Mouse (Mus musculus) embryonic facial prominence, embryonic 11.5 days (tissue): ENCODE measurements around the gene Eefsec. TPM values are rescaled to one million over a fixed set of nuclear protein-coding genes. Genes with fewer than 3 reads are reported as not detected.

Experiments
- ATAC-seq: fragments of 200-750 bp; cut with Nextera tagmentation; replicated peaks from 2 replicates; pipeline ENCODE4 v1.8.0; 2017; ENCODE audit warnings: low read depth; ENCODE audit not compliant: insufficient number of reproducible peaks, low FRiP score, low TSS enrichment
- DNase-seq: peaks from one replicate; pipeline ENCODE4 v3.0.0-alpha.2; 2015; ENCODE audit warnings: low spot score
- H3K27ac ChIP-seq: fragments of 300-500 bp; sonication (generic); replicated peaks from 2 replicates; pipeline ENCODE4 v1.5.1; 2014; ENCODE audit warnings: mild to moderate bottlenecking, low read depth, low read length, control low read depth
- H3K27me3 ChIP-seq: fragments of 300-500 bp; sonication (generic); 2 replicates; pipeline ENCODE4 v1.6.1; 2014; ENCODE audit warnings: mild to moderate bottlenecking, low read length, moderate library complexity, mixed read lengths; ENCODE audit not compliant: control insufficient read depth, insufficient read depth
- H3K36me3 ChIP-seq: fragments of 300-500 bp; sonication (generic); replicated peaks from 2 replicates; pipeline ENCODE4 v1.6.1; 2014; ENCODE audit warnings: low read depth, mild to moderate bottlenecking, low read length, moderate library complexity, mixed read lengths; ENCODE audit not compliant: control insufficient read depth, insufficient read depth
- H3K4me1 ChIP-seq: fragments of 300-500 bp; sonication (generic); 2 replicates; pipeline ENCODE4 v1.6.1; 2014; ENCODE audit warnings: low read length, mixed read lengths; ENCODE audit not compliant: control insufficient read depth, insufficient read depth
- H3K4me2 ChIP-seq: fragments of 300-500 bp; sonication (generic); 2 replicates; pipeline ENCODE4 v1.6.1; 2014; ENCODE audit warnings: low read depth, mild to moderate bottlenecking, control low read depth, low read length, moderate library complexity
- H3K4me3 ChIP-seq: fragments of 300-500 bp; sonication (generic); 2 replicates; pipeline ENCODE4 v1.5.1; 2014; ENCODE audit warnings: low read depth, low read length, control low read depth
- H3K9ac ChIP-seq: fragments of 300-500 bp; sonication (generic); replicated peaks from 2 replicates; pipeline ENCODE4 v1.6.1; 2014; ENCODE audit warnings: mild to moderate bottlenecking, control low read depth, low read length
- H3K9me3 ChIP-seq: fragments of 300-500 bp; sonication (generic); replicated peaks from 2 replicates; pipeline ENCODE4 v1.6.1; 2016; ENCODE audit warnings: mild to moderate bottlenecking, low read length, inconsistent platforms, mixed read lengths; ENCODE audit not compliant: control insufficient read depth
- WGBS: fragments of 180-500 bp; shearing (Covaris S2); extraction: QIAGEN DNeasy Blood & Tissue Kit; methylation state at CpG from one replicate; pipeline ENCODE4 v1.1.7; 2014; 5-methylcytosine and 5-hydroxymethylcytosine counted together
- polyA plus RNA-seq: library from polyadenylated mRNA; unstranded; fragments of >200 nt; fragmentation: Nextera tagmentation; extraction: Ambion mirVana; gene quantifications from 2 replicates; pipeline ENCODE4 v1.2.1, GENCODE M21; 2014

Eefsec gene
- polyA plus RNA-seq, 1 experiment from 2014 or later, result 42.4 TPM

DNA sequence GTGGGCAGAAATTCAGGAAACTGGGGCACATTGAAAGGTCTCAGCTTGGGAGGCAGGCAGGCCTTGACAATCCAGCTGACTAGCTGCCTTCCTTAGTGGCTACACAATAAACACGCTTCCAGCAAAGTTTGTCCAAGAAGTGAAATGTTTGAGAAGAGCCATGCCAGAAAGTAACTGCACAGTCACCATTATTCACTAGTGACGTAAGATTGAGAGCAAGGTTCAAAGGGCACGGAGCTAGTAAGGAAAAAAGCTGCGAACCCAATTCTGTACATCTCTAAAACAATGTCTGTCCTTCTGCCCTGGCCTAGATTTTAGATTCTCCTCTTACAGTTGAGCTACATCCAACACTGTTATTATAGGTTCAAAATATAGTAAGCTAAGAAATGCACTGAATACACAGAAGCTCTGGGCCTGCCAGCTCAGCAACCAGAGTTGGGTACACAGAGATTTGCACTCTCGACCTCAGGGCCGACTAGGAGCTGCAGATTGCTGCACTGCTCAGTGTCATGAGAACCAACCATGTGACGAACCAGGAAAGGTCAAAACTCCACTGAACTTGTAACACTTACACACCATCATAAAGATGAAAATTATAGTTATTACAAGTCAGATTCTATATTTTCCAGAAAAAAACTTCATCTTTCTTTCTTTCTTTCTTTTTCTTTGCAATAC is 2.1 kb downstream of the Eefsec start:
- no peak overlapping the region for H3K9ac ChIP-seq
- H3K4me1 ChIP-seq, result no peaks in the 10 kb centered on the region
- H3K27ac ChIP-seq, result no peak overlapping the region
- DNase-seq (no peak), ATAC-seq (no peak)
- no peak overlapping the region for H3K4me2 ChIP-seq
- H3K36me3 ChIP-seq, result no peaks in the 10 kb centered on the region
- no peaks in the 10 kb centered on the region for H3K27me3 ChIP-seq
- H3K9me3 ChIP-seq, result no peaks in the 10 kb centered on the region
- no peak overlapping the region for H3K4me3 ChIP-seq
- 83% methylated on average over 7 of the region's 7 CpGs for WGBS

DNA sequence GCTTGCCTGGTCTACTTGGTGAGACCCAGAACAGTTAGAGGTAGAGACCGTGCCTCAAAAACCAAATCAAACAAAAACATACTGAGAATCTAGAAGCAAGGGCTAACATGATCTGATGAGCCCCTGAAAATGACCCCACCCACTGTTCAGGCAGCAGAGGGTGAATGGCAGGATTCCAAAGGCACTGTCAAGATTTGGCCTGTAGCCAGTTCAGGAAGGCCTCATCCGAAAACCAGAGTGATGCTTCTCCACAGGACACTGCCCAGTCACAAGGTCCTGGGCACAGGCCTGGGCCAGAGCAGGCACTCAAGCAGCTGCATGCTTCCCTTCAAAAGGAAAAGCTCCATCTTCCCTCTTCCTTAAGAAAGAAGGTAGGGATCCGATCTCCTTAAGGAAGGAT is 2.9 kb downstream of the Eefsec start:
- no peaks in the 10 kb centered on the region for H3K27me3 ChIP-seq
- H3K9ac ChIP-seq, result no peak overlapping the region
- H3K27ac ChIP-seq, result no peak overlapping the region
- no peak overlapping the region for H3K4me2 ChIP-seq
- no peak for DNase-seq
- no peaks in the 10 kb centered on the region for H3K4me1 ChIP-seq
- no peaks in the 10 kb centered on the region for H3K9me3 ChIP-seq
- no peak overlapping the region for H3K4me3 ChIP-seq
- 86% methylated on average over 3 of the region's 3 CpGs for WGBS
- no peak for ATAC-seq
- H3K36me3 ChIP-seq, result no peaks in the 10 kb centered on the region

DNA sequence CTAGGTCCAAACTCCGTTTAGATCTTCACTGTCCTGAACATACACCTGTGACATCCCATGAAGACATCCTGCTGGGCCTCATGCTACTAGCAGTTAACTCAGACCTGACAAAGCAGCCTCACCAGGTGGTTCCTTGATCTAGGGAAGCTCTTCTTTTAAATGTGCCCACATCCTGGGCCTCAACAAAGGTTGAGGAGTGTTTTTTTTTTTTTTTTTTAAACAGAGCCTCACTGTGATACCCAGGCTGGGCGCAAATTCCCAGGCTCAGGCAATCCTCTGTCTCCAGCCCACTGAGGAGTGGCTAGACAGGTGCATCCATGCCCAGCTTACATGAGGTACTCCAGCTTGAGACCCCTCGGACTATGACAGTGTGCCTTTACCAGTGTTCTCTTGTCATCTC is 3.8 kb downstream of the Eefsec start:
- H3K4me1 ChIP-seq, result no peaks in the 10 kb centered on the region
- ATAC-seq (no peak), DNase-seq (no peak)
- H3K9me3 ChIP-seq, result no peaks in the 10 kb centered on the region
- 74% methylated on average over 3 of the region's 3 CpGs for WGBS
- H3K27ac ChIP-seq, result no peak overlapping the region
- H3K4me2 ChIP-seq, result no peak overlapping the region
- no peaks in the 10 kb centered on the region for H3K27me3 ChIP-seq
- H3K36me3 ChIP-seq, result no peaks in the 10 kb centered on the region
- no peak overlapping the region for H3K9ac ChIP-seq
- no peak overlapping the region for H3K4me3 ChIP-seq

DNA sequence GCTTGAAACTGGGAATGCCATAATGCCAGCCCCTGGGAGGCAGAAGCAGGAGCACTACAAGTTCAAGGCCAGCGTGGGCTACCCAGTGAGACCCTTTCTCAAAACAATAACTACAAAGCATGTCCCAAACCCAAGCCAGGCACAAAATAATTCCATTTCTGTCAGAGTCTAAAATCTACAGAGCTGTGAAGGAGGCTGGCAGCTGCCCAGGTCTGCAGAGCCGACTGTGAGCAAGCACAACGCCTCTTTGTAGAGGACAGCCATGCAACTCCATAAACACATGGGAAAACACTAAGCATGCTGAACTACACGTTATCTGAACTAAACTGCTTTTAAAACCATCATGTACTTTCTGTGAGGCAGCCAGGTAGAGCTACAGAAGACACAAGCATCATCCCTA is 7.3 kb downstream of the Eefsec start:
- Histone ChIP-seq H3K27me3 (no peaks in the 10 kb centered on the region), H3K4me3 (no peak overlapping the region), H3K27ac (no peak overlapping the region), H3K9ac (no peak overlapping the region), H3K36me3 (no peaks in the 10 kb centered on the region), H3K4me2 (no peak overlapping the region), H3K9me3 (no peaks in the 10 kb centered on the region), H3K4me1 (no peaks in the 10 kb centered on the region)
- no peak for ATAC-seq
- DNase-seq, result no peak
- 93% methylated on average over 4 of the region's 4 CpGs for WGBS

GRCm38 (mm10) chr6:88435609-88436008 is 10.7 kb downstream of the Eefsec start:
- no peak for DNase-seq
- ATAC-seq, result no peak
- Histone ChIP-seq H3K9me3 (no peaks in the 10 kb centered on the region), H3K27ac (no peak overlapping the region), H3K36me3 (no peaks in the 10 kb centered on the region), H3K4me3 (no peak overlapping the region), H3K9ac (no peak overlapping the region), H3K27me3 (no peaks in the 10 kb centered on the region), H3K4me1 (no peaks in the 10 kb centered on the region), H3K4me2 (no peak overlapping the region)
- 91% methylated on average over 7 of the region's 7 CpGs for WGBS

GRCm38 (mm10) chr6:88431202-88431601 is 15.1 kb downstream of the Eefsec start:
- Histone ChIP-seq H3K9ac (no peak overlapping the region), H3K4me1 (no peaks in the 10 kb centered on the region), H3K27me3 (no peaks in the 10 kb centered on the region), H3K9me3 (no peaks in the 10 kb centered on the region), H3K27ac (no peak overlapping the region), H3K4me2 (no peak overlapping the region), H3K4me3 (no peak overlapping the region), H3K36me3 (no peaks in the 10 kb centered on the region)
- WGBS, result 23% methylated on average over 4 of the region's 4 CpGs
- peak; percentile 61 for DNase-seq
- ATAC-seq, result 0 out of 2 replicates have a peak, but pooled peaks have one; percentile 58

- ATAC-seq, result peak; percentile 68
Observed at GRCm38 (mm10) chr6:88416130-88416758, 30.1 kb downstream of the Eefsec start.

GRCm38 (mm10) chr6:88412604-88413003 is 33.7 kb downstream of the Eefsec start:
- Histone ChIP-seq H3K4me2 (no peak overlapping the region), H3K27me3 (no peaks in the 10 kb centered on the region), H3K36me3 (no peaks in the 10 kb centered on the region), H3K9ac (no peak overlapping the region), H3K4me1 (peaks cover 3% of the 10 kb centered on the region; the same call in 1 of the 2 replicates), H3K4me3 (no peak overlapping the region), H3K9me3 (no peaks in the 10 kb centered on the region), H3K27ac (no peak overlapping the region)
- DNase-seq (no peak), ATAC-seq (no peak)
- 70% methylated on average over 2 of the region's 2 CpGs for WGBS

More at GRCm38 (mm10) chr6:88416130-88416758, 30.1 kb downstream of the Eefsec start:
- no peaks in the 10 kb centered on the region for H3K27me3 ChIP-seq
- no peak overlapping the region for H3K9ac ChIP-seq
- no peak overlapping the region for H3K27ac ChIP-seq
- no peaks in the 10 kb centered on the region for H3K36me3 ChIP-seq
- no peaks in the 10 kb centered on the region for H3K4me1 ChIP-seq
- DNase-seq, result peak; percentile 75
- no peak overlapping the region for H3K4me3 ChIP-seq
- H3K4me2 ChIP-seq, result no peak overlapping the region
- WGBS, result 46% methylated on average over 7 of the region's 7 CpGs
- no peaks in the 10 kb centered on the region for H3K9me3 ChIP-seq
